Mouse (Mus musculus) CH12.LX (cell line): ENCODE data around the gene Mcur1.

Experiments used
- CHD2 ChIP-seq: IDR thresholded peaks from 2 replicates; pipeline ENCODE4 v1.6.1; 2011; ENCODE audit warnings: low read length, improper control_type of control experiment
- CTCF ChIP-seq, 2 experiments: IDR thresholded peaks in 1 of 2; conservative IDR thresholded peaks in 1 of 2; 2 replicates each; pipeline ENCODE4 v1.5.1; 2011 to 2012; ENCODE audit warnings: low read depth in 2 of 2, low read length in 2 of 2, improper control_type of control experiment in 1 of 2, inconsistent platforms in 1 of 2, mild to moderate bottlenecking in 1 of 2, moderate library complexity in 1 of 2
- E2F4 ChIP-seq: IDR thresholded peaks from 2 replicates; pipeline ENCODE4 v1.6.1; 2011; ENCODE audit warnings: low read depth, low read length, improper control_type of control experiment; ENCODE audit not compliant: insufficient replicate concordance
- ETS1 ChIP-seq: conservative IDR thresholded peaks from 2 replicates; pipeline ENCODE4 v1.6.1; 2012; ENCODE audit warnings: low read depth, mild to moderate bottlenecking, inconsistent platforms, low read length, improper control_type of control experiment, moderate library complexity
- JUND ChIP-seq: conservative IDR thresholded peaks from 2 replicates; pipeline ENCODE4 v1.6.1; 2011; ENCODE audit warnings: low read depth, low read length, improper control_type of control experiment
- MAFK ChIP-seq: IDR thresholded peaks from 2 replicates; pipeline ENCODE4 v1.6.1; 2011; ENCODE audit warnings: low read length, improper control_type of control experiment; ENCODE audit not compliant: insufficient replicate concordance
- MAX ChIP-seq: IDR thresholded peaks from 2 replicates; pipeline ENCODE4 v1.6.1; 2011; ENCODE audit warnings: low read length, improper control_type of control experiment
- POLR2A ChIP-seq: IDR thresholded peaks from 2 replicates; pipeline ENCODE4 v1.6.1; 2011; ENCODE audit warnings: low read depth, mild to moderate bottlenecking, improper control_type of control experiment, low read length
- POLR2AphosphoS2 ChIP-seq: IDR thresholded peaks from 2 replicates; pipeline ENCODE4 v1.6.1; 2011; ENCODE audit warnings: low read depth, low read length, improper control_type of control experiment
- SMC3 ChIP-seq: IDR thresholded peaks from 2 replicates; pipeline ENCODE4 v1.6.1; 2011; ENCODE audit warnings: low read depth, low read length, improper control_type of control experiment
- ZC3H11A ChIP-seq: IDR thresholded peaks from 2 replicates; pipeline ENCODE4 v1.6.1; 2012; ENCODE audit warnings: low read depth, mild to moderate bottlenecking, inconsistent platforms, low read length, improper control_type of control experiment

- no peak for TF ChIP-seq CTCF (conservative IDR thresholded peaks at IDR 0.05 in 1 of 2, IDR thresholded peaks at IDR 0.05 in 1 of 2; ENCODE audit: low read depth in 2 of 2, low read length in 2 of 2)
- no peak for TF ChIP-seq POLR2A
- no peak for TF ChIP-seq MAFK
- TF ChIP-seq SMC3 = no peak
- TF ChIP-seq MAX = no peak
- no peak for TF ChIP-seq CHD2
- TF ChIP-seq ETS1 = no peak
- TF ChIP-seq E2F4 = no peak
- TF ChIP-seq ZC3H11A = no peak
- TF ChIP-seq JUND = no peak
- no peak for TF ChIP-seq POLR2AphosphoS2
Measured at GRCm38 (mm10) chr13:43554827-43555226, 5.2 kb downstream of the Mcur1 start.
